Mouse (Mus musculus) hindbrain, embryonic 12.5 days (tissue): ENCODE results near the gene Slc22a21. TPM values are rescaled to one million over a fixed set of nuclear protein-coding genes. Genes with fewer than 3 reads are reported as not detected.

Experiments
- ATAC-seq: fragments of 200-750 bp; cut with Nextera tagmentation; 2 replicates; pipeline ENCODE4 v1.8.0; 2017; ENCODE audit warnings: moderate TSS enrichment; ENCODE audit not compliant: low FRiP score
- H3K27ac ChIP-seq: fragments of 300-500 bp; sonication (generic); 2 replicates; pipeline ENCODE4 v1.5.1; 2016; ENCODE audit warnings: mild to moderate bottlenecking
- H3K27me3 ChIP-seq: fragments of 300-500 bp; sonication (generic); 2 replicates; pipeline ENCODE4 v1.6.1; 2016; ENCODE audit warnings: mild to moderate bottlenecking
- H3K36me3 ChIP-seq: fragments of 300-500 bp; sonication (generic); 2 replicates; pipeline ENCODE4 v1.6.1; 2016; ENCODE audit warnings: mild to moderate bottlenecking
- H3K4me1 ChIP-seq: fragments of 300-500 bp; sonication (generic); 2 replicates; pipeline ENCODE4 v1.6.1; 2016
- H3K4me2 ChIP-seq: fragments of 300-500 bp; sonication (generic); replicated peaks from 2 replicates; pipeline ENCODE4 v1.6.1; 2016; ENCODE audit warnings: mild to moderate bottlenecking
- H3K4me3 ChIP-seq: fragments of 300-500 bp; sonication (generic); 2 replicates; pipeline ENCODE4 v1.5.1; 2016; ENCODE audit warnings: mild to moderate bottlenecking
- H3K9ac ChIP-seq: fragments of 300-500 bp; sonication (generic); 2 replicates; pipeline ENCODE4 v1.6.1; 2016; ENCODE audit warnings: mild to moderate bottlenecking, moderate library complexity
- H3K9me3 ChIP-seq: fragments of 300-500 bp; sonication (generic); replicated peaks from 2 replicates; pipeline ENCODE4 v1.6.1; 2016; ENCODE audit warnings: mild to moderate bottlenecking
- WGBS: fragments of 180-500 bp; shearing (Covaris S2); methylation state at CpG from one replicate; pipeline ENCODE4 v1.1.7; 2016; 5-methylcytosine and 5-hydroxymethylcytosine counted together
- polyA plus RNA-seq: library from polyadenylated mRNA; unstranded; fragments of >200 nt; fragmentation: Nextera tagmentation; extraction: Ambion mirVana; gene quantifications from 2 replicates; pipeline ENCODE4 v1.2.1, GENCODE M21; 2016

The Slc22a21 gene
- 2.1 and 3.6 TPM in 2 replicates for polyA plus RNA-seq

- Histone ChIP-seq H3K4me2 (peak within 1 kb of the TSS; percentile 92), H3K27me3 (peaks cover 12% of the 10 kb centered on the region), H3K27ac (no peak within 1 kb of the TSS), H3K36me3 (no peaks in the 10 kb centered on the region), H3K4me3 (peak within 1 kb of the TSS; percentile 57), H3K4me1 (no peaks in the 10 kb centered on the region), H3K9me3 (no peaks in the 10 kb centered on the region), H3K9ac (peak within 1 kb of the TSS; percentile 62)
- peak; percentile 90 for ATAC-seq
- 2% methylated on average over 73 of the region's 73 CpGs for WGBS
These were observed at the start of gene Slc22a21 for GRCm38 (mm10) chr11:53979788-53980621. Gene Slc22a21 (minus strand): TSS chr11:53980332.

DNA sequence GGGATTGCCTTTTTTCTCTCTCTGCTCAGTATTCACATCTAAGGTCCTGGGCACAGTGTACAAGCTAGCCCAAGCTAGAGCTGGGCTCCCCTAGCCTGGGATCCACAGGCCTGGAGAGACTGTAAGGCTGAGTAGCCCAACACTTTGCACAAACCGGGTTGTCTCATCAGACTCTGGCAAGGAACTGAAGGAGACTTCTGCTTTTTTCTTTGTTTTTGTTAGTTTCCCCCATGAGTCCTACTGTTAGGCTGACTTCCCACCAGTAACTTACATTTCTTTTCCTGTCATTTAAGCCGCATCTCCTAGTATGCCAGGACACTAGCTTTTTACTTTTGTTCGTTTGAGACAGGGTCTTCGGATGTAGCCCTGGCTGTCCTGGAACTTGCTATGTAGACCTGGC lies 48.9 kb upstream of the Slc22a21 start:
- Histone ChIP-seq H3K4me1 (peaks cover 14% of the 10 kb centered on the region), H3K4me2 (peak overlapping the region; percentile 98), H3K9ac (no peak overlapping the region), H3K27ac (no peak overlapping the region), H3K4me3 (0 out of 2 replicates have a peak overlapping the region, but pooled peaks have one; percentile 53), H3K9me3 (no peaks in the 10 kb centered on the region), H3K36me3 (no peaks in the 10 kb centered on the region), H3K27me3 (peaks cover 44% of the 10 kb centered on the region)
- ATAC-seq = no peak
- WGBS = 69% methylated on average over 4 of the region's 4 CpGs

- H3K4me2 ChIP-seq = peak within 1 kb of the TSS; percentile 98
- peak within 1 kb of the TSS; percentile 67 for H3K9ac ChIP-seq
- peak; percentile 81 for ATAC-seq
- peaks cover 44% of the 10 kb centered on the region for H3K27me3 ChIP-seq
- peak within 1 kb of the TSS; percentile 53 for H3K4me3 ChIP-seq
- no peaks in the 10 kb centered on the region for H3K36me3 ChIP-seq
- H3K27ac ChIP-seq = no peak within 1 kb of the TSS
- WGBS = 3% methylated on average over 61 of the region's 61 CpGs
- no peaks in the 10 kb centered on the region for H3K9me3 ChIP-seq
- peaks cover 14% of the 10 kb centered on the region for H3K4me1 ChIP-seq
These were observed 48.2 kb upstream of the Slc22a21 start, which contains the start of gene Slc22a4 for GRCm38 (mm10) chr11:54028044-54028951. Gene Slc22a4 (minus strand): TSS chr11:54028090.

DNA sequence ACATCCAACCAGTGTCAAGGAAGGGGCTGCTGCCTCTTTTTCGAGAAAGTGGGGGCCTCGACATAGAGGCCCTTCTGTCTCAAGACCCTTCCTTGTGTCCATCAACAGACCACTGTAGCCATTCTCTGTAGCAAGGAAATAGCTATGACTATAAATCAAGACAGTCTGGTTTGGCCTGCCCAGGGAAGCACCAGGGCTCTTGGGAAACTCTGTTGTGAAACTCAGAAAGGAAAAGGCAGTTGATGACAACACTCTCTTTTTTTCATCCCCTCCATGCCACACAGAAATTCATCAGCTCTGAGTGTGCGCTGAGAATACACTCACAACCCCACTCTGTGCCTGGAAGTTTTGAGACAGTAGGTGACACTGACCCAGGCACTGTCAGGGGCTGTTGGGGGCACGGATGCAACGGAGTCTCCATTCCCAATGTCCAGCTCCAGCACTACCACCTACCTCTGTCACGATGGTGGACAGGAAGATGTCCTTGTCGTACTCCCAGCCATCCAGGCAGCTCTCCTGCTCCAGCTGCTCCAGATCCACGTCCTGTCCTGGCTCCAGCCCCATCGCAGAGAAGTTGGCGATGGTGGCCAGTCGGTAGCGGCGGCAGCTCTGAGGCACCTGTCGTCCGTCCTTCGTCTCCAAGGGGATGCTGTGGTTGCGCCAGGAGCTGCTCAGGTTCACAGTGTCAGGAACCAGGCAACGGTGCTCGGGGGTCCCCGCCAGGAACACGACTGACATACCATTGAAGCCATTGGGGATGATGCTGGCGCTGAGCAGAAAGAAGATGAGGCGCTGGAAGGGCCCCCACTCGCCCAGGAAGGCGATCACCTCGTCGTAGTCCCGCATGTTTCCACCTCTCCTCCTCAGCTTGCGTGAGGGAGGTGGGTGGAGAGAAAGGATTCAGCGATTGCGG lies 47.3 kb upstream of the Slc22a21 start:
- Histone ChIP-seq H3K27ac (no peak overlapping the region), H3K9me3 (no peaks in the 10 kb centered on the region), H3K9ac (peak overlapping the region; percentile 67), H3K36me3 (no peaks in the 10 kb centered on the region), H3K4me2 (peak overlapping the region; percentile 98), H3K4me3 (peak overlapping the region; percentile 53), H3K27me3 (peaks cover 44% of the 10 kb centered on the region), H3K4me1 (peaks cover 14% of the 10 kb centered on the region)
- ATAC-seq = 0 out of 2 replicates have a peak, but pooled peaks have one; percentile 6
- 18% methylated on average over 31 of the region's 31 CpGs for WGBS

DNA sequence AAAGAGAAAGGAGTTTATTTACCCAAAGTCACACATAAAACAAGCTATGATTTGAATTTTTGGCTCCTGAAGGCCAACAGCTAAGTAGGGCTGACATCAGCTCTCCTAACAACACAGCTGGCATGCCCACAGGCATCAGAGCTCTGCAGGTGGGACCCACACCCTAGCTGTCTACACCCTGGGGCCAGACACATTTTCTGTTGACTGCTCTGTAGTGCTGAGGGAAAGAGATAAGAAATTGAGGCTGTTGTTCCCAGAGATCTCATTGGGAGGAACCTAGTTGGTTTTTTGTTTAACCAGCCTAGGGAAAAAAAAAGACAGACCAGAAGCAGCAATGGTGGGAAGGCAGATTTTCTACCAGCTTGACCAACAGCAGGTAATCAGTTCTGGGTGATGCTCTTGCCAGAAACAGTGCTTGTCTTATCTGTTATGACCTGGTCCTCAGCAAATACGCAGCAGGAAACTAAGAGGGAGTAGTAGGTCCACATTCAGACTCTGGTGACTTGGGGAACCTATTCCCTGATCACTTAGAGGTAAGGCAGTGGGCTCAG lies 46.4 kb upstream of the Slc22a21 start:
- Histone ChIP-seq H3K27me3 (peaks cover 44% of the 10 kb centered on the region), H3K4me3 (no peak overlapping the region), H3K27ac (no peak overlapping the region), H3K4me1 (peaks cover 14% of the 10 kb centered on the region), H3K36me3 (no peaks in the 10 kb centered on the region), H3K9me3 (no peaks in the 10 kb centered on the region), H3K4me2 (no peak overlapping the region), H3K9ac (no peak overlapping the region)
- WGBS = 89% methylated on average over 1 of the region's 1 CpGs
- ATAC-seq = no peak

DNA sequence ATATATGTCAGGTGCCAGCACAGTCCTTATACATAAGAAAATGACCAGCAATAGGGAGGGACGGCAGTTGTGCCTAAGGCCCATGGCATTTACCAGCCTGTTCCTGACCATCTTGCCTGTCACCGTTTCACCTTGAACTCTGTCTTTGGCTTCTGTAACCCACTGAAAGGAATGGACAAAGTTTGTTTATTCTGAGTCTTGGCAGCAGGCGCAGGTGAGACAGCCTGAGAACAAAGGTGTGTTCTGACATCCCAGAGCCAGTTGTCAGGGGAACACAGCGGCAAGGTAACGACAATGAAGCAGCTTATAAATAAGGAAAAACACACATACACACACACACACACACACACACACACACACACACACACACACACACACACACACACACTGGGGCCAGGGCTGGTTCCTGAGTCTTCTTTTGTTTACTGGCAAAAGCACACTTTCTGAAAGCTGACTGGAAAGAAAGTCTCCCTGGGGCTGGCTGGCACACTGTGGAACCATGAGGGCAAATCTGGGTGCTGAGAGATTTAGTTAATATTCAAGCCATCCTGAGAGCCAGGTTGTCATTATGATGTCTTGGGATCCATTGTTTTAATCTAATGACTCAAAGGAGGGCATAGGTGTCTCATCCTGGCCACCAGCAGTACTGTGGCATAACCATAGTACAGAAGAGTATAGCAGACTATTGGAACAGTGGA lies 41.4 kb upstream of the Slc22a21 start:
- no peaks in the 10 kb centered on the region for H3K4me1 ChIP-seq
- no peak overlapping the region for H3K9ac ChIP-seq
- H3K27ac ChIP-seq = no peak overlapping the region
- no peaks in the 10 kb centered on the region for H3K36me3 ChIP-seq
- H3K27me3 ChIP-seq = peaks cover 10% of the 10 kb centered on the region
- no peak overlapping the region for H3K4me2 ChIP-seq
- ATAC-seq = no peak
- 92% methylated on average over 5 of the region's 5 CpGs for WGBS
- no peak overlapping the region for H3K4me3 ChIP-seq
- no peaks in the 10 kb centered on the region for H3K9me3 ChIP-seq

- Histone ChIP-seq H3K4me2 (no peak overlapping the region), H3K9ac (no peak overlapping the region), H3K27me3 (no peaks in the 10 kb centered on the region), H3K36me3 (no peaks in the 10 kb centered on the region), H3K4me3 (no peak overlapping the region), H3K4me1 (no peaks in the 10 kb centered on the region), H3K27ac (no peak overlapping the region), H3K9me3 (no peaks in the 10 kb centered on the region)
- 92% methylated on average over 3 of the region's 3 CpGs for WGBS
- ATAC-seq = no peak
These were observed 39.0 kb upstream of the Slc22a21 start for GRCm38 (mm10) chr11:54018893-54019732.

GRCm38 (mm10) chr11:54017596-54017995 lies 37.5 kb upstream of the Slc22a21 start:
- no peak overlapping the region for H3K27ac ChIP-seq

GRCm38 (mm10) chr11:54016051-54016450 lies 35.9 kb upstream of the Slc22a21 start:
- 78% methylated on average over 8 of the region's 8 CpGs for WGBS
- no peaks in the 10 kb centered on the region for H3K27me3 ChIP-seq
- no peak overlapping the region for H3K4me2 ChIP-seq
- no peak overlapping the region for H3K4me3 ChIP-seq
- H3K27ac ChIP-seq = no peak overlapping the region
- H3K36me3 ChIP-seq = no peaks in the 10 kb centered on the region
- H3K9me3 ChIP-seq = no peaks in the 10 kb centered on the region
- no peak for ATAC-seq
- no peaks in the 10 kb centered on the region for H3K4me1 ChIP-seq
- H3K9ac ChIP-seq = no peak overlapping the region

More at GRCm38 (mm10) chr11:54017596-54017995, 37.5 kb upstream of the Slc22a21 start:
- H3K4me2 ChIP-seq = no peak overlapping the region
- no peaks in the 10 kb centered on the region for H3K9me3 ChIP-seq
- no peaks in the 10 kb centered on the region for H3K36me3 ChIP-seq
- 77% methylated on average over 4 of the region's 4 CpGs for WGBS
- no peak overlapping the region for H3K4me3 ChIP-seq
- no peak overlapping the region for H3K9ac ChIP-seq
- H3K27me3 ChIP-seq = no peaks in the 10 kb centered on the region
- ATAC-seq = no peak
- no peaks in the 10 kb centered on the region for H3K4me1 ChIP-seq

DNA sequence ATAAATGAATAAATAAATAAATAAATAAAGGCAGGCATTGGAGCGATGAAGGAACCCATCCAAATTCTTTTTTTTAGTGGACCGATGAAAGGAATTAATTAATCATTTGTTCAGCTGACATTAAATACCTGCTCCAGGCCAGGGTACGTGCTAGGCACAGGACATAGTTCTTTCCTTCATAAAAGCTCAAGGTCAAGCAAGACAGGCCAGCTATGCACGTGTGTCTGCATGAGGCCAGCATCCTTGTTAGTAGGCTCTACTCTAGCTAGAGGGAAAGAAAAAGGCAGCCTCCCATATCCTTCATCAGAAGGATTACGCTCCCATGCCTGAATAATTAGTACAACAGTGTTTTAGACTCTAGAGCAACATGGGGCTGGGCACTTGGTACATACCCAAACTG lies 32.8 kb upstream of the Slc22a21 start:
- 82% methylated on average over 5 of the region's 5 CpGs for WGBS
- Histone ChIP-seq H3K27me3 (no peaks in the 10 kb centered on the region), H3K4me2 (no peak overlapping the region), H3K9me3 (no peaks in the 10 kb centered on the region), H3K4me1 (no peaks in the 10 kb centered on the region), H3K36me3 (no peaks in the 10 kb centered on the region), H3K27ac (no peak overlapping the region), H3K9ac (no peak overlapping the region), H3K4me3 (no peak overlapping the region)
- no peak for ATAC-seq
